Mouse (Mus musculus) adrenal gland (tissue): ENCODE measurements around the gene OR5BS1P.

Experiments used
- microRNA-seq, 2 experiments: library from miRNA; unstranded; fragments of <30 nt; microRNA quantifications; one replicate each; pipeline ENCODE4; 2019

The OR5BS1P gene

Small RNA genes lying within 50 kb of the gene (microRNA-seq; reads per million reads assigned to microRNA genes)
- gene Mir1291 = 3.2 to 9.9 reads per million in 2 experiments
